Comparison of ENCODE assay signal across 11 mouse cellular contexts in the genomic region with DNA sequence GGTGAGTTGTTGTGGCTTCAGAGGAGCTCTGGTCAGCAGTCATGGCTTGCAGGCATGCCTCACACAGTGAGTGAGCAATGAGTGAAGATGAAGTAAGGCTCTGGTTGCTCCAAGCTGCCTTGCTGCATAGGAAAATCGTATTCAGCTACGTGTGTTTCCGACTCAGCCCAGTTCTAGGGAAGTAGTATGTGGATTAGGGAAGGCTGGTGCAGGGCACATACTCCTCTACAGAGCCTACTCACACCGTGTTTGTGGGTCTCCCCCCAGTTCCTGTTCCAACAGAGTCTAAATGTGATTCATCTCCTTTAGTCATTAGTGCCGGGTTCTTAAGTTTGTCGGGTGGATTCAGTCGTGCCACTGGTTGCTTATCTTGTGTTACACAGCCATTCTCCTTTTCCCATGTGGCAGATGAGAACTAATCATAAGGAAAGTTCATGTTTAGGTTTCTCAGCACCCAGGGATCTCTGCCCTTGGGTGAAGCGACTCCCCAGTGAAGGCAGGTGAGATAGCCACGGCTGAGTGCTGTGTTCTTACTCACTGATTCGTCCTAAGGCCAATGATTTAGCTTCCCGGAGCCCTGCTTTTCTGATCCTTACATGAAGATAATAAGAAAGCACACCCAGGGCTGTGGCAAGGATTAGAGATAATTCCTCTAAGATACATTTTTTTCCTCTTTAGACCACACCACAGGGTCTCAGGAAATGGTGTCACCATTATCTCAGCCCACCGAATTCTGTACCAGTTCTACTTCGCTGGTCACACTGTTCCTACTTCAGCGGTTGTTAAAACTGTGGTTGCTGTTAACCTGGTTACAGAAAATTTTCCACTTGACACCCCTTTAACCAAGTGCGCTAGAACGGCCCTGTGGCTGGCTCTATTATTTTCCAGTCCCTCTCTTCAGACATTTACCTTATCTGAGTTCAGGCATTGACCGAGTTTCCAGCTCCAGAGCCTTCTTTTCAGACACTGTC.
A peak's percentile ranks its signal among the peaks of the same experiment; 100 is the strongest.
DNase-seq lines count a peak whose midpoint lies in the region; ATAC-seq and TF ChIP-seq lines count a peak whose summit lies in the region.
"Had no signal": no experiment of that assay in that cellular context is flagged by ENCODE, and none has a peak within 500 bp of the region (broad histone marks: within the 10 kb centered on the region; RNA-seq: fewer than 3 reads in every experiment).

No protein-coding gene starts in this region.

- ATAC-seq in neural tube, embryonic 15.5 days (ENCODE audit: low FRiP score): no peak
- no peak for ATAC-seq in forebrain, embryonic 14.5 days

- 43% methylated on average over 17 of the region's 17 CpGs for WGBS in kidney, adult 2 months
- WGBS in embryonic facial prominence, embryonic 10.5 days: 77% methylated on average over 17 of the region's 17 CpGs
- 84% methylated on average over 17 of the region's 17 CpGs for WGBS in neural tube, embryonic 15.5 days
- WGBS in forebrain, embryonic 14.5 days: 85% methylated on average over 17 of the region's 17 CpGs

- peak overlapping the region; percentile 58 for H3K27ac ChIP-seq in kidney, adult 2 months (ENCODE audit: insufficient read depth, low read depth, low read length)
- peak overlapping the region; percentile 55 for H3K27ac ChIP-seq in embryonic facial prominence, embryonic 10.5 days (replicated peaks)
- H3K27ac ChIP-seq in neural tube, embryonic 15.5 days (replicated peaks): no peak overlapping the region
- no peak overlapping the region for H3K27ac ChIP-seq in forebrain, embryonic 14.5 days (ENCODE audit: low read depth, low read length)
- H3K27ac ChIP-seq: midbrain, embryonic 12.5 days had no signal

- H3K27me3 ChIP-seq in kidney, adult 2 months (replicated peaks; ENCODE audit: control insufficient read depth, insufficient read depth, low read length): no peaks in the 10 kb centered on the region
- 0 out of 2 replicates have a peak, but pooled peaks cover 5% of the 10 kb centered on the region for H3K27me3 ChIP-seq in embryonic facial prominence, embryonic 10.5 days (replicated peaks; ENCODE audit: low read depth, poor library complexity, severe bottlenecking)
- H3K27me3 ChIP-seq in megakaryocyte, embryonic 14.5 days (replicated peaks): peaks cover 45% of the 10 kb centered on the region
- H3K27me3 ChIP-seq in neural tube, embryonic 15.5 days (replicated peaks): peaks cover 18% of the 10 kb centered on the region
- no peaks in the 10 kb centered on the region for H3K27me3 ChIP-seq in forebrain, embryonic 14.5 days (replicated peaks; ENCODE audit: control insufficient read depth, insufficient read depth, low read length)

- no peak for TF ChIP-seq POLR2A in kidney, adult 2 months (IDR thresholded peaks at IDR 0.05; ENCODE audit: low read depth, low read length)

- H3K4me3 ChIP-seq in kidney, adult 2 months (ENCODE audit: insufficient read depth, low read depth, low read length): no peak overlapping the region
- H3K4me3 ChIP-seq in embryonic facial prominence, embryonic 10.5 days: peak overlapping the region; percentile 23; the same call in 1 of the 2 replicates
- peak overlapping the region; percentile 68 for H3K4me3 ChIP-seq in megakaryocyte, embryonic 14.5 days (replicated peaks)
- no peak overlapping the region for H3K4me3 ChIP-seq in neural tube, embryonic 15.5 days (replicated peaks)
- no peak overlapping the region for H3K4me3 ChIP-seq in forebrain, embryonic 14.5 days (ENCODE audit: low read depth, low read length)
- H3K4me3 ChIP-seq: midbrain, embryonic 12.5 days had no signal

- H3K4me1 ChIP-seq in kidney, adult 2 months (ENCODE audit: control insufficient read depth, insufficient read depth, low read length): peaks cover 17% of the 10 kb centered on the region
- H3K4me1 ChIP-seq in embryonic facial prominence, embryonic 10.5 days: peaks cover 80% of the 10 kb centered on the region
- peaks cover 26% of the 10 kb centered on the region for H3K4me1 ChIP-seq in megakaryocyte, embryonic 14.5 days
- peaks cover 17% of the 10 kb centered on the region for H3K4me1 ChIP-seq in neural tube, embryonic 15.5 days
- no peaks in the 10 kb centered on the region for H3K4me1 ChIP-seq in forebrain, embryonic 14.5 days (ENCODE audit: control insufficient read depth, insufficient read depth, low read length)
- H3K4me1 ChIP-seq: midbrain, embryonic 12.5 days had no signal

- no peak for DNase-seq in kidney, adult 2 months
- no peak for DNase-seq in kidney, postnatal 14 days
- peak; percentile 84 for DNase-seq in CD4-positive helper T cell, adult 2 months (ENCODE audit: low read depth, low spot score)
- no peak for DNase-seq in embryonic facial prominence, embryonic 10.5 days (ENCODE audit: low spot score)
- no peak for DNase-seq in layer of hippocampus, postnatal 14 days (ENCODE audit: low spot score in 2 of 2)
- DNase-seq in forebrain, embryonic 14.5 days (ENCODE audit: low spot score): no peak
- DNase-seq: cerebellum, postnatal 14 days; layer of hippocampus, postnatal 36 days had no signal

- no peaks in the 10 kb centered on the region for H3K36me3 ChIP-seq in kidney, adult 2 months (ENCODE audit: control insufficient read depth, insufficient read depth, low read length)
- 0 out of 2 replicates have a peak, but pooled peaks cover 3% of the 10 kb centered on the region for H3K36me3 ChIP-seq in embryonic facial prominence, embryonic 10.5 days (replicated peaks)
- no peaks in the 10 kb centered on the region for H3K36me3 ChIP-seq in megakaryocyte, embryonic 14.5 days (replicated peaks; ENCODE audit: low read length)
- H3K36me3 ChIP-seq in neural tube, embryonic 15.5 days: no peaks in the 10 kb centered on the region
- H3K36me3 ChIP-seq in forebrain, embryonic 14.5 days (ENCODE audit: control insufficient read depth, insufficient read depth, low read length): no peaks in the 10 kb centered on the region
- H3K36me3 ChIP-seq: midbrain, embryonic 12.5 days had no signal

- H3K4me2 ChIP-seq in neural tube, embryonic 15.5 days: no peak overlapping the region
- no peak overlapping the region for H3K4me2 ChIP-seq in forebrain, embryonic 14.5 days (ENCODE audit: low read length)
- H3K4me2 ChIP-seq: midbrain, embryonic 12.5 days had no signal

- no peaks in the 10 kb centered on the region for H3K9me3 ChIP-seq in embryonic facial prominence, embryonic 10.5 days
- no peaks in the 10 kb centered on the region for H3K9me3 ChIP-seq in megakaryocyte, embryonic 14.5 days
- H3K9me3 ChIP-seq in neural tube, embryonic 15.5 days (replicated peaks): no peaks in the 10 kb centered on the region
- H3K9me3 ChIP-seq in forebrain, embryonic 14.5 days (replicated peaks; ENCODE audit: control insufficient read depth, low read length): no peaks in the 10 kb centered on the region

- TF ChIP-seq CTCF in kidney, adult 2 months (conservative IDR thresholded peaks at IDR 0.05; ENCODE audit: insufficient read depth, insufficient read length, low read depth, low read length): no peak

- H3K9ac ChIP-seq in neural tube, embryonic 15.5 days (replicated peaks): no peak overlapping the region
- no peak overlapping the region for H3K9ac ChIP-seq in forebrain, embryonic 14.5 days (ENCODE audit: low read length)
- H3K9ac ChIP-seq: midbrain, embryonic 12.5 days had no signal

Comparison
In these comparisons a context has a peak if more than half of its experiments do, and no peak if none do; other contexts are left out.
1. H3K27ac ChIP-seq: peak in kidney, adult 2 months (single experiment) and embryonic facial prominence, embryonic 10.5 days (single experiment); none in neural tube, embryonic 15.5 days (single experiment) and forebrain, embryonic 14.5 days (single experiment).
2. H3K4me3 ChIP-seq: peak in embryonic facial prominence, embryonic 10.5 days (single experiment) and megakaryocyte, embryonic 14.5 days (single experiment); none in kidney, adult 2 months (single experiment), neural tube, embryonic 15.5 days (single experiment) and forebrain, embryonic 14.5 days (single experiment).